In genomic region chr13:97253418-97253981, GRCm38 (mm10) we compare ENCODE assay signal across 9 mouse cellular contexts. TPM values are rescaled to one million over a fixed set of nuclear protein-coding genes. Genes with fewer than 3 reads are reported as not detected.
DNase-seq lines count a peak whose midpoint lies in the region; ATAC-seq and TF ChIP-seq lines count a peak whose summit lies in the region.
"Had no signal": no experiment of that assay in that cellular context is flagged by ENCODE, and none has a peak within 500 bp of the region (broad histone marks: within the 10 kb centered on the region; RNA-seq: fewer than 3 reads in every experiment).

No protein-coding gene starts in this region.

- H3K36me3 ChIP-seq in hindbrain, postnatal 0 days (ENCODE audit: insufficient read depth, low read length) = no peaks in the 10 kb centered on the region; the same call in 1 of the 2 replicates
- peaks cover 24% of the 10 kb centered on the region for H3K36me3 ChIP-seq in small intestine, adult 2 months (ENCODE audit: control insufficient read depth, insufficient read depth, low read length)

- peak; percentile 83 for DNase-seq in left cerebral cortex, postnatal 4 days
- DNase-seq in left cerebral cortex, adult 8-10 months (ENCODE audit: low spot score in 2 of 2) = no peak
- DNase-seq in cerebellum, postnatal 14 days = peak; percentile 87 to 89
- peak; percentile 70 for DNase-seq in hindbrain, postnatal 0 days (ENCODE audit: low spot score)
- DNase-seq in thymus, postnatal 14 days = no peak
- DNase-seq in gastrocnemius, postnatal 25 days = no peak
- no peak for DNase-seq in urinary bladder, postnatal 14 days (ENCODE audit: low spot score)

- H3K9ac ChIP-seq in hindbrain, postnatal 0 days (replicated peaks; ENCODE audit: low read length) = no peak overlapping the region
- H3K9ac ChIP-seq: embryonic facial prominence, embryonic 13.5 days had no signal

- peaks cover 40% of the 10 kb centered on the region for H3K4me1 ChIP-seq in hindbrain, postnatal 0 days (ENCODE audit: insufficient read depth, low read length)
- H3K4me1 ChIP-seq in small intestine, adult 2 months (ENCODE audit: control insufficient read depth, insufficient read depth, insufficient read length, low read length) = peaks cover 12% of the 10 kb centered on the region

- TF ChIP-seq POLR2A in small intestine, adult 2 months (IDR thresholded peaks at IDR 0.05; ENCODE audit: low read depth, low read length) = peak; percentile 47; the same call in 1 of the 2 replicates

- H3K27ac ChIP-seq in hindbrain, postnatal 0 days = peak overlapping the region; percentile 8
- peak overlapping the region; percentile 95 for H3K27ac ChIP-seq in small intestine, adult 2 months (ENCODE audit: insufficient read depth, low read depth, low read length)
- H3K27ac ChIP-seq: embryonic facial prominence, embryonic 13.5 days had no signal

- no peaks in the 10 kb centered on the region for H3K9me3 ChIP-seq in hindbrain, postnatal 0 days (ENCODE audit: low read length)
- H3K9me3 ChIP-seq: embryonic facial prominence, embryonic 13.5 days had no signal

- H3K27me3 ChIP-seq in hindbrain, postnatal 0 days (ENCODE audit: insufficient read depth, low read length) = no peaks in the 10 kb centered on the region
- no peaks in the 10 kb centered on the region for H3K27me3 ChIP-seq in small intestine, adult 2 months (ENCODE audit: control insufficient read depth, insufficient read depth, low read length)
- H3K27me3 ChIP-seq: embryonic facial prominence, embryonic 13.5 days had no signal

- intact Hi-C loops in left cerebral cortex, postnatal 4 days (cut with DNase I) = no loop called here

- peak; percentile 16 for TF ChIP-seq CTCF in hindbrain, postnatal 0 days (IDR thresholded peaks at IDR 0.05; ENCODE audit: low read depth)
- TF ChIP-seq CTCF in small intestine, adult 2 months (IDR thresholded peaks at IDR 0.05; ENCODE audit: extremely low read depth, insufficient read length, insufficient replicate concordance, low read depth, low read length) = no peak

- ATAC-seq in hindbrain, postnatal 0 days = peak; percentile 73

- no peak overlapping the region for H3K4me3 ChIP-seq in hindbrain, postnatal 0 days (ENCODE audit: low read length)
- H3K4me3 ChIP-seq in small intestine, adult 2 months (ENCODE audit: low read depth, low read length) = no peak overlapping the region
- H3K4me3 ChIP-seq: embryonic facial prominence, embryonic 13.5 days had no signal

- 47% methylated on average over 6 of the region's 6 CpGs for WGBS in hindbrain, postnatal 0 days
- WGBS in small intestine, adult 2 months = 27% methylated on average over 6 of the region's 6 CpGs

- no peak overlapping the region for H3K4me2 ChIP-seq in hindbrain, postnatal 0 days (ENCODE audit: low read depth, low read length)
- H3K4me2 ChIP-seq: embryonic facial prominence, embryonic 13.5 days had no signal

RNA-seq across cellular contexts. Expression of gene Enc1, which starts 12.6 kb away (rescaled TPM):
- total RNA-seq in left cerebral cortex, postnatal 4 days (2021) = 100 to 1,000 TPM; 740 to 833 TPM
- total RNA-seq in left cerebral cortex, adult 8-10 months (2022) = 100 to 1,000 TPM; 425 to 545 (median 450) TPM
- 179 and 206 TPM in 2 replicates for total RNA-seq in hindbrain, postnatal 0 days (2014; rRNA removed)
- polyA plus RNA-seq in hindbrain, postnatal 0 days (2015; fragmentation: Nextera tagmentation; extraction: Ambion mirVana) = 29.3 and 33.3 TPM in 2 replicates
- polyA plus RNA-seq in small intestine, adult 2 months (2012; rRNA removed) = 3.4 and 4.6 TPM in 2 replicates
- 1 to 10 TPM; 1.6 to 1.8 TPM for total RNA-seq in gastrocnemius, postnatal 25 days (2021)

RNA-seq across cellular contexts. Expression of gene Hexb, which starts 55.3 kb away (rescaled TPM):
- total RNA-seq in left cerebral cortex, postnatal 4 days (2021) = 10 to 100 TPM; 38.9 to 42.2 TPM
- 100 to 1,000 TPM; 108 to 345 (median 194) TPM for total RNA-seq in left cerebral cortex, adult 8-10 months (2022)
- total RNA-seq in hindbrain, postnatal 0 days (2014; rRNA removed) = 66.4 and 75.8 TPM in 2 replicates
- polyA plus RNA-seq in hindbrain, postnatal 0 days (2015; fragmentation: Nextera tagmentation; extraction: Ambion mirVana) = 65.4 and 70.8 TPM in 2 replicates
- polyA plus RNA-seq in small intestine, adult 2 months (2012; rRNA removed) = 82.6 and 294 TPM in 2 replicates
- 1 to 10 TPM; 8.0 to 8.2 TPM for total RNA-seq in gastrocnemius, postnatal 25 days (2021)

Comparison
In these comparisons a context has a peak if more than half of its experiments do, and no peak if none do; other contexts are left out.
1. DNase-seq: peak in left cerebral cortex, postnatal 4 days (single experiment), cerebellum, postnatal 14 days (2 of 2) and hindbrain, postnatal 0 days (single experiment); none in left cerebral cortex, adult 8-10 months (0 of 2), thymus, postnatal 14 days (single experiment), gastrocnemius, postnatal 25 days (single experiment) and urinary bladder, postnatal 14 days (single experiment).
2. RNA of gene Enc1, which starts 12.6 kb away (total RNA-seq): 740 to 833 TPM in left cerebral cortex, postnatal 4 days, 425 to 545 TPM in left cerebral cortex, adult 8-10 months and 179 to 206 TPM in hindbrain, postnatal 0 days; 1.6 to 1.8 TPM in gastrocnemius, postnatal 25 days; every median in the first group is over 10 times any median in the second.